Mouse (Mus musculus) CD4-positive, CD25-positive, alpha-beta regulatory T cell, adult 4 months (primary cell): ENCODE measurements around the gene Atrnl1. TPM values are rescaled to one million over a fixed set of nuclear protein-coding genes. Genes with fewer than 3 reads are reported as not detected.
"Not testable (repeated sequence)": the region's sequence is repeated elsewhere in the genome, so short reads cannot be mapped to it uniquely, and the experiment has no call there.

Source experiments
- ATAC-seq: one replicate; pipeline ENCODE4 v1.8.0; 2017
- polyA plus RNA-seq, 2 experiments: library from polyadenylated mRNA; unstranded; fragments of 100-300 nt; shearing (Covaris generic); gene quantifications; one replicate each; pipeline ENCODE4 v1.2.1; 2017

The Atrnl1 gene
- polyA plus RNA-seq, 2 experiments from 2014 or later = 0.11 TPM; not detected in 1

GRCm38 (mm10) chr19:57610058-57610475, 767 bp upstream of the Atrnl1 start:
- no peak for ATAC-seq

DNA sequence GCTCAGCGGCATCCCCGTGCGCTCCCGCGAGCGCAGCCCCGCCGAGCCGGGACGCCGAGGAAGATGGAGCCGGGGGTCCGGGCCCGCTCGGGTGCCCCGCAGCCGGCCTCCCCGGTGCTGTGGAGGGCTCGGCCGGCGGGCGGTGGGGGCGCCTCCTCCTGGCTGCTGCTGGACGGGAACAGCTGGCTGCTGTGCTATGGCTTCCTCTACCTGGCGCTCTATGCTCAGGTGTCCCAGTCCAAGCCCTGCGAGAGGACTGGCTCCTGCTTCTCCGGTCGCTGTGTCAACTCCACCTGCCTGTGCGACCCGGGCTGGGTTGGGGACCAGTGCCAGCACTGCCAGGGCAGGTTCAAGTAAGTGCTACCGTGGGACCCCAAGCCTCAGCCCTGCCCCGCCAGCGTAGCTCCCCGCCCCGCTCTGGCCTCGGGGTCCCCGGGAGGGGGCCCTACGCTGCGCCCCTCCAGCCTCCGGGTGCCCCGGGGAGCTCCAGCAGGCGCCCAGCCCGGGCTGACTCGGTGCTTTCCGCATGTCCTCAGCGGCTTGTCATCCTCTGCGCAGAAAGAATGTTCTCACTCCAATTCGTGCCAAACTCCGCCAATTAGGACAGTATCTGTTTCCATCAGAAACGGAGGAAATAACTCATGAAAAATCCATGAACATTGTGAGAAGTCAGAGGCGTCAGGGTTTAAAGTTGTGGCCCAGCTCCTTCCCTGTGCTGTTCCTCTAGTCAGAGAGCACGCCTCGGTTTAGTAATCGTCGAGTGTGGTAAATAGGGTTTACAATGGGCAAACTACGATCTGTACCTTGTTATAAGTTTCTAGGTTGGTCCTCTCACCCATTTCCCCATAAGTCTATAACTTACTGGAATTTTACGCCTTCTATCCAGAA, 701 bp downstream of the Atrnl1 start:
- peak; percentile 38 for ATAC-seq

GRCm38 (mm10) chr19:57612179-57612472, 1.3 kb downstream of the Atrnl1 start:
- no peak for ATAC-seq

DNA sequence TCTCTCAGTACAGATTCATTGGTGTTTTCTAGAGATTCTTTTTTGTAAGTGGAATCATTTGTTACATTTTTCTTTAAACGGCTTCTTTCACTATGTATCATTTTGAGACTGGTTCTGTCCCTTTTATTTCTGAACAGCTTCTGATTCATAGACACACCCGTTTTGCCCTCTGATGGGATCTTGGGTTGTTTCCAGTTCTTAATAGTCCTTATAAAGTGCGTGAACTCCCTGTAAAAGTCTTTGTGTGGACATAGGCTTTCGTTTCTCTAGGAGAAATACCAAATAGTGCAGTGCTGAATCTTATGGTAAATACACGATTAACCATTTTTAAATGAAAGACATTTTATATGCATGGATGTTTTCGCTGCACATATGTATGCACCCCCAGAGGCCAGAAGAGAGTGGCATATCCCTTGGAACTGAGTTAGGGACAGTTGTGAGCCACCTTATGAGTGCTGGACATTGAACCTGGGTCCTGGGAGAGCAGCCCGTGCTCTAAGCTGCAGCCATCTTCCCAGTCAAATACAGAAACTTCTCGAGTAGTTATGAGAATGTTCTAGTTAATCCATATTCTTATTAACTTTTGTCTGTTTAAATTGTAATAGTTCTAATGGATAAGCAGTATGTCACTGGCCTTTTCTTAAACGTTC, 5.3 kb downstream of the Atrnl1 start:
- ATAC-seq = no peak

GRCm38 (mm10) chr19:57619088-57619487, 8.3 kb downstream of the Atrnl1 start:
- no peak for ATAC-seq

GRCm38 (mm10) chr19:57621814-57622213, 11.0 kb downstream of the Atrnl1 start:
- ATAC-seq = no peak

GRCm38 (mm10) chr19:57625738-57626137, 14.9 kb downstream of the Atrnl1 start:
- ATAC-seq = no peak

DNA sequence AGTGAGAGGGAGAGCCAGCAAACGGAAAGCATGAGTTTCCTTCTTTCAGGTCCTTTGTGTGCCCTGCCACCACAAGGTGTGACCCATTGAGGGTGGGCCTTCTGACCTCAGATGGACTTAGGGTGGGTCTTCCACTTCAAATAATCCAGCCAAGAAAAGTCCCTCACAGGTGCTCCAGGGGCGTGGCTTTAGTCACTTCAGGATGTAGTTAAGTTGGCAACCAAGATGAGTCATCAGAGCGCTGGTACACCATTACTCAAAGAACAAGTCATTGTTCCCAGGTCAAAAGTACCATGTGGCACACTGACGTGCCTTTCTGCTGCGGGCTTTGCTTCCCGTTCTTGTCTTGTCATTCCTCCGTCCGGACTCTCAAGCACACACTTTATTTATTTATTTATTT, 16.4 kb downstream of the Atrnl1 start:
- ATAC-seq = no peak

- ATAC-seq = no peak
Observed at GRCm38 (mm10) chr19:57642536-57642935, 31.7 kb downstream of the Atrnl1 start.

DNA sequence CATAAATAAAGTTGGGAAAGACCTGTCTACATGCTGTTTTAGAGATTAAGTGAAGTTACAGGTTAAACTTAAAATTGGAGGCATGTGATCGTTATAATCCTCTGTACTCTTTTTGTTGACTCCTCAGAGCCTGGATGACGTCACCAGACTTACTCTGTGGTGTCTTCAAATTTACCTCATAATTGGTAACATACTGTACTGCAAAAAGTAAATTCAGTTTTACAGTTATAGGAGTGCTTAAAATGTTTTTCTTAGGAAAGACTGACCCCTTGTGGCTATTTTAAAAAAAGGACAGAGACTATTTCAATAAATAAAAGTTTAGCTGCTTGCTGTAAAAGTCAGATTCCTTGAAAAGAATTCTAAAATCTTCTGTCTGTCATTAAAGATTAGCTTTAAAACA, 32.1 kb downstream of the Atrnl1 start:
- ATAC-seq = peak; percentile 37

- peak; percentile 72 for ATAC-seq
Observed at GRCm38 (mm10) chr19:57648202-57648943, 37.5 kb downstream of the Atrnl1 start.

- ATAC-seq = peak; percentile 67
Observed at GRCm38 (mm10) chr19:57648944-57649271, 38.1 kb downstream of the Atrnl1 start.

GRCm38 (mm10) chr19:57655083-57655482, 44.2 kb downstream of the Atrnl1 start:
- no peak for ATAC-seq

GRCm38 (mm10) chr19:57655491-57655890, 44.7 kb downstream of the Atrnl1 start:
- ATAC-seq = no peak

- no peak for ATAC-seq
Observed at GRCm38 (mm10) chr19:57657426-57658087, 46.7 kb downstream of the Atrnl1 start.

- ATAC-seq = no peak
Observed at GRCm38 (mm10) chr19:57658111-57659091, 47.6 kb downstream of the Atrnl1 start.

DNA sequence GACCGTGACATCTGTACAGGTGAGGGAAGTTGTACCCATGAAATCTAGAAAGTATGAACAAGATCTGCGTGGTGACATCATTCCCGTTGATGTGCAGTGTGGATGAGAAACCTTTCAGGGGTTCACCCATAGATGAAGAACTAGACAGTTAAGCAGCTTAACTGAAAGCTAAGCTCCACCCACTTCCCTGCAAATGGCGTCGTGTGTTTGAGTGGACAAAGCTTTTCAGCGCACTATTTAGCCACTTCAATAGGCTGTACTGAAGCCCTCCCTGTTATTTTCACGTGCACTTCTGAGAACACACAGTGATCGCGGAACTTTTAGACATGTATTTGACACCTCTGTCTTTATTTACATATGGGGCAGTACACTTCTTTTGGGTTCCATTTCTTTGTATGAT, 56.2 kb downstream of the Atrnl1 start:
- no peak for ATAC-seq

DNA sequence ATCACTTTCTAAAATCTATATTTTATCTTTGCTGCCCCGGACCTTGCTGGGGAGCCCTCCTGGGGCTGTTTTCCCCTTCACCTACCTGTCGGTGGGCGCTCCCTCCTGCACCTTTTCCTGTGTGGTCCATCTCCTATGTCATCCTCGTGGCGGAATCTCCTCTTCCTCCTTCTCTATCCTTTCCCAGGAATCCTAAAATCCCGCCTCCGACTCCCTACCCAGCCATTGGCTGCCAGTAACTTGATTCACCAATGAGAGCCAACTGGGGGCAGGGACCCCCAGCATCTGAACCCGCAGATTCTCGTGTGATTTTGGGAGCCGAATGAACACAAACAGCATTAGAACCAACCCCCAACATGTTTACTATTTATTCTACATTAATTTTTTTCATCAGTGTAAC, 57.1 kb downstream of the Atrnl1 start:
- ATAC-seq = no peak

- ATAC-seq = no peak
Observed at GRCm38 (mm10) chr19:57679455-57679854, 68.6 kb downstream of the Atrnl1 start.

- ATAC-seq = no peak
Observed at GRCm38 (mm10) chr19:57686596-57686995, 75.8 kb downstream of the Atrnl1 start.

- ATAC-seq = no peak
Observed at GRCm38 (mm10) chr19:57692566-57692965, 81.7 kb downstream of the Atrnl1 start.

DNA sequence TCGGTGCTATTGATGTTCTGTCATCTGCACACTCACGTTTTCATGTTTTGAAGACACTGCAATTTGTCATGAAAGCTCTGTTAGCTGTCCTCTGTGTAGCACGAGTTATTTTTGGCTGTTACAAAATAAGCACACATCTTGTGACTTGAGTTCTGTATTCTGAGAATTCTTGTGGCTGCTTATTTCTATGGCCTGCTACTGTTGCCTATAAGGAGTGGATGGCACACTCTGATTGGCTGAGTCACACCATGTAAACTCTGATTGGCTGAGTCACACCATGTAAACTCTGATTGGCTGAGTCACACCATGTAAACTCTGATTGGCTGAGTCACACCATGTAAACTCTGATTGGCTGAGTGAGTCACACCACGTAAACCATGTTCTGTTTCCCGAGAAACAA, 85.9 kb downstream of the Atrnl1 start:
- not testable (repeated sequence) for ATAC-seq
